Comparison of ENCODE assay signal across 9 mouse cellular contexts in genomic region chr4:136202509-136202908, GRCm38 (mm10). TPM values are rescaled to one million over a fixed set of nuclear protein-coding genes. Genes with fewer than 3 reads are reported as not detected.
A peak's percentile ranks its signal among the peaks of the same experiment; 100 is the strongest.
DNase-seq lines count a peak whose midpoint lies in the region; TF ChIP-seq lines count a peak whose summit lies in the region.
"Had no signal": no experiment of that assay in that cellular context is flagged by ENCODE, and none has a peak within 500 bp of the region (broad histone marks: within the 10 kb centered on the region; RNA-seq: fewer than 3 reads in every experiment).

No protein-coding gene starts in this region.

- no peaks in the 10 kb centered on the region for H3K36me3 ChIP-seq in heart, adult 2 months (ENCODE audit: control insufficient read depth, insufficient read depth, low read length)
- no peaks in the 10 kb centered on the region for H3K36me3 ChIP-seq in C2C12 (ENCODE audit: control insufficient read depth, insufficient read depth)
- H3K36me3 ChIP-seq: midbrain, embryonic 12.5 days had no signal

- TF ChIP-seq POLR2A in heart, adult 2 months (IDR thresholded peaks at IDR 0.05; ENCODE audit: insufficient read depth, low read depth, low read length): no peak

- no peak overlapping the region for H3ac ChIP-seq in C2C12 (ENCODE audit: control insufficient read depth, insufficient read length, low read depth)

- H3K79me2 ChIP-seq in heart, adult 2 months (replicated peaks; ENCODE audit: control insufficient read depth, insufficient read depth, low read length): no peaks in the 10 kb centered on the region
- H3K79me2 ChIP-seq in C2C12 (ENCODE audit: control insufficient read depth, insufficient read depth): no peaks in the 10 kb centered on the region

- peaks cover 3% of the 10 kb centered on the region for H3K4me1 ChIP-seq in heart, adult 2 months (ENCODE audit: control insufficient read depth, insufficient read depth, low read length)

- H3K27ac ChIP-seq in heart, adult 2 months: no peak overlapping the region
- H3K27ac ChIP-seq: midbrain, embryonic 12.5 days had no signal

- H3K9ac ChIP-seq in heart, adult 2 months (ENCODE audit: low read depth, low read length): no peak overlapping the region
- H3K9ac ChIP-seq: midbrain, embryonic 12.5 days had no signal

- no peaks in the 10 kb centered on the region for H3K79me3 ChIP-seq in C2C12 (ENCODE audit: low read depth)

- H3K4me3 ChIP-seq in heart, adult 2 months: no peak overlapping the region
- no peak overlapping the region for H3K4me3 ChIP-seq in C2C12 (ENCODE audit: insufficient read depth, poor library complexity, severe bottlenecking)
- H3K4me3 ChIP-seq: midbrain, embryonic 12.5 days had no signal

- DNase-seq in heart, adult 2 months: peak; percentile 62 to 80
- DNase-seq in heart, postnatal 25 days (ENCODE audit: low spot score): no peak
- DNase-seq in T-cell, adult 2 months (ENCODE audit: low spot score): peak; percentile 66
- DNase-seq in forelimb bud, embryonic 11.5 days (ENCODE audit: low read depth, low spot score): peak; percentile 86
- DNase-seq in left cerebral cortex, postnatal 10 days (ENCODE audit: extremely low spot score in 1 of 2, low spot score in 2 of 2): peak; percentile 45 to 81
- peak; percentile 35 to 68 for DNase-seq in natural killer cell, adult 2 months (ENCODE audit: low spot score in 2 of 2)
- peak; percentile 78 for DNase-seq in urinary bladder, postnatal 14 days (ENCODE audit: low spot score)

- no peaks in the 10 kb centered on the region for H3K27me3 ChIP-seq in heart, adult 2 months (ENCODE audit: control insufficient read depth, insufficient read depth, low read length)
- H3K27me3 ChIP-seq in C2C12 (ENCODE audit: control insufficient read depth, insufficient read depth, insufficient read length): no peaks in the 10 kb centered on the region

- 13% methylated on average over 9 of the region's 9 CpGs for WGBS in heart, adult 2 months

- intact Hi-C loops in heart, adult 2 months (cut with DNase I): loop anchor here (1.0 kb wide), 1 partner anchor 37 kb away; no protein-coding TSS in a partner anchor
- intact Hi-C loops in heart, postnatal 25 days (cut with DNase I): loop anchor here (2.0 to 5.0 kb wide), 3 partner anchors 36 to 130 kb away; no protein-coding TSS in a partner anchor
- intact Hi-C loops in left cerebral cortex, postnatal 10 days (cut with DNase I): no loop called here

- TF ChIP-seq EP300 in heart, adult 2 months (IDR thresholded peaks at IDR 0.05; ENCODE audit: insufficient read depth, low read depth, low read length): peak; percentile 74

- peak; percentile 96 for TF ChIP-seq CTCF in heart, adult 2 months (IDR thresholded peaks at IDR 0.05)
- peak; percentile 93 for TF ChIP-seq CTCF in C2C12 (IDR thresholded peaks at IDR 0.05; ENCODE audit: control insufficient read depth, insufficient read depth, insufficient read length)

TF ChIP-seq in C2C12, 6 proteins besides CTCF, POLR2A, EP300 and RAD21:
- TF ChIP-seq MAX (IDR thresholded peaks at IDR 0.05): no peak
- no peak for TF ChIP-seq CEBPB (IDR thresholded peaks at IDR 0.05; ENCODE audit: low read depth)
- no peak for TF ChIP-seq USF1 (IDR thresholded peaks at IDR 0.05; ENCODE audit: low read depth)
- TF ChIP-seq FOSL1 (IDR thresholded peaks at IDR 0.05; ENCODE audit: insufficient read depth, low read length, poor library complexity, severe bottlenecking): no peak
- TF ChIP-seq MYOD1 (IDR thresholded peaks at IDR 0.05; ENCODE audit: control insufficient read depth, insufficient read length, low read depth): no peak
- no peak for TF ChIP-seq MYOG (IDR thresholded peaks at IDR 0.05; ENCODE audit: control insufficient read depth, extremely low read depth, insufficient read length)

RNA-seq across cellular contexts. Expression of gene Asap3, which starts 3.7 kb away (rescaled TPM):
- total RNA-seq in heart, adult 2 months (2021): 10 to 100 TPM in 1 of 2 experiments, 1 to 10 TPM in 1; 7.8 to 10.2 TPM
- polyA plus RNA-seq in heart, adult 2 months (2012; rRNA removed): 8.6 and 9.4 TPM in 2 replicates
- 10 to 100 TPM in 1 of 2 experiments, 1 to 10 TPM in 1; 8.7 to 11.8 TPM for total RNA-seq in heart, postnatal 25 days (2021)
- polyA plus RNA-seq in C2C12 (2012; fragmentation: generic; extraction: Trizol): 3.8 TPM
- 1 to 10 TPM; 3.5 to 4.4 TPM for total RNA-seq in left cerebral cortex, postnatal 10 days (2021)

RNA-seq across cellular contexts. Expression of gene E2f2, which starts 30.3 kb away (rescaled TPM):
- 1 to 10 TPM in 1 of 2 experiments, under 1 TPM in 1; 0.65 to 5.3 TPM for total RNA-seq in heart, adult 2 months (2021)
- polyA plus RNA-seq in heart, adult 2 months (2012; rRNA removed): 0.41 and 1.3 TPM in 2 replicates
- 1 to 10 TPM; 1.9 to 4.3 TPM for total RNA-seq in heart, postnatal 25 days (2021)
- polyA plus RNA-seq in C2C12 (2012; fragmentation: generic; extraction: Trizol): 11.5 TPM
- total RNA-seq in left cerebral cortex, postnatal 10 days (2021): 1 to 10 TPM in 1 of 2 experiments, under 1 TPM in 1; 0.97 to 1.9 TPM

RNA-seq across cellular contexts. Expression of gene Tcea3, which starts 45.0 kb away (rescaled TPM):
- 100 to 1,000 TPM; 112 to 138 TPM for total RNA-seq in heart, adult 2 months (2021)
- polyA plus RNA-seq in heart, adult 2 months (2012; rRNA removed): 46.9 and 48.7 TPM in 2 replicates
- 100 to 1,000 TPM; 101 to 111 TPM for total RNA-seq in heart, postnatal 25 days (2021)
- 2.8 TPM for polyA plus RNA-seq in C2C12 (2012; fragmentation: generic; extraction: Trizol)
- 1 to 10 TPM in 1 of 2 experiments, under 1 TPM in 1; 0.51 to 1.0 TPM for total RNA-seq in left cerebral cortex, postnatal 10 days (2021)

RNA-seq across cellular contexts. Expression of gene Id3, which starts 59.2 kb away (rescaled TPM):
- 10 to 100 TPM; 56.8 to 58.8 TPM for total RNA-seq in heart, adult 2 months (2021)
- 92.1 and 120 TPM in 2 replicates for polyA plus RNA-seq in heart, adult 2 months (2012; rRNA removed)
- total RNA-seq in heart, postnatal 25 days (2021): 10 to 100 TPM; 46.9 to 70.1 TPM
- polyA plus RNA-seq in C2C12 (2012; fragmentation: generic; extraction: Trizol): 780 TPM
- 10 to 100 TPM; 37.3 to 54.8 TPM for total RNA-seq in left cerebral cortex, postnatal 10 days (2021)

Comparison
In these comparisons a context has a peak if more than half of its experiments do, and no peak if none do; other contexts are left out.
1. RNA of gene Tcea3, which starts 45.0 kb away (total RNA-seq): 112 to 138 TPM in heart, adult 2 months and 101 to 111 TPM in heart, postnatal 25 days; 0.51 to 1.0 TPM in left cerebral cortex, postnatal 10 days; every median in the first group is over 10 times any median in the second.